Mouse (Mus musculus): Measurements from ENCODE around the gene Rnft2. TPM values are rescaled to one million over a fixed set of nuclear protein-coding genes. Genes with fewer than 3 reads are reported as not detected.

Rnft2 gene
- total and polyA plus RNA-seq, 3 experiments, result 0.42 to 0.71 TPM; not detected in 1

- DNase-seq (ENCODE audit: low read depth, low spot score), result no peak
- Histone ChIP-seq H3K9me3 (replicated peaks; ENCODE audit: insufficient read depth, low read length) (no peaks in the 10 kb centered on the region), H3K27me3 (ENCODE audit: control insufficient read depth in 1 of 2, insufficient read depth in 2 of 2, low read length in 2 of 2) (no peaks in the 10 kb centered on the region), H3K9ac (ENCODE audit: control insufficient read depth, low read depth, low read length, poor library complexity, severe bottlenecking) (no peak overlapping the region), H3K79me2 (ENCODE audit: control insufficient read depth, insufficient read depth, low read length, poor library complexity) (peaks cover 11% of the 10 kb centered on the region), H3K27ac (ENCODE audit: control insufficient read depth, low read depth, low read length) (no peak overlapping the region), H3K4me3 (ENCODE audit: control insufficient read depth in 1 of 2, insufficient read depth in 1 of 2, low read depth in 2 of 2, low read length in 2 of 2) (no peak overlapping the region), H3K36me3 (ENCODE audit: control insufficient read depth in 1 of 2, insufficient read depth in 2 of 2, low read length in 2 of 2) (no peaks in the 10 kb centered on the region; a peak in 1 of 4 replicates), H3K4me1 (ENCODE audit: control insufficient read depth in 1 of 2, insufficient read depth in 2 of 2, low read length in 2 of 2) (no peaks in the 10 kb centered on the region)
- TF ChIP-seq TCF12 (IDR thresholded peaks at IDR 0.05; ENCODE audit: low read depth, low read length) (no peak), RCOR1 (IDR thresholded peaks at IDR 0.05; ENCODE audit: low read depth, low read length) (no peak), SMC3 (IDR thresholded peaks at IDR 0.05; ENCODE audit: low read depth, low read length) (no peak), E2F4 (IDR thresholded peaks at IDR 0.05; ENCODE audit: borderline replicate concordance, low read depth, low read length) (no peak), GABPA (IDR thresholded peaks at IDR 0.05; ENCODE audit: low read depth, low read length) (no peak), CHD2 (IDR thresholded peaks at IDR 0.05; ENCODE audit: low read length) (no peak), RAD21 (IDR thresholded peaks at IDR 0.05; ENCODE audit: low read depth, low read length) (no peak), POLR2A (IDR thresholded peaks at IDR 0.05; ENCODE audit: control insufficient read depth in 1 of 2, insufficient read depth in 1 of 2, low read depth in 1 of 2, low read length in 2 of 2, poor library complexity in 1 of 2) (no peak), CTCF (IDR thresholded peaks at IDR 0.05 in 2 of 3, conservative IDR thresholded peaks at IDR 0.05 in 1 of 3; ENCODE audit: control insufficient read depth in 1 of 3, insufficient read depth in 1 of 3, low read depth in 2 of 3, low read length in 3 of 3, poor library complexity in 1 of 3, severe bottlenecking in 1 of 3) (no peak), ZC3H11A (IDR thresholded peaks at IDR 0.05; ENCODE audit: low read depth, low read length) (no peak), TAL1 (IDR thresholded peaks at IDR 0.05; ENCODE audit: low read length) (no peak)
Observed at GRCm38 (mm10) chr5:118142471-118142870, 102.4 kb downstream of the Rnft2 start.

Other genes with a start within 250 kb of the Rnft2 start
- gene Tesc, start 217.4 kb downstream of the Rnft2 start, total RNA-seq (2012; rRNA removed), result not detected in 2 replicates
- gene Tesc, start 217.4 kb downstream of the Rnft2 start, polyA plus RNA-seq (2012; ENCODE audit: insufficient read depth in 1 of 2, insufficient read length in 2 of 2, low read depth in 1 of 2, low replicate concordance in 2 of 2, missing spikeins in 1 of 2), result under 1 TPM in 1 of 2 experiments, not detected in 1; 0.07 TPM
- gene Fbxw8, start 89.7 kb downstream of the Rnft2 start, total RNA-seq (2012; rRNA removed), result 44.9 and 49.9 TPM in 2 replicates
- 10 to 100 TPM; 52.5 to 57.4 TPM for gene Fbxw8, start 89.7 kb downstream of the Rnft2 start, polyA plus RNA-seq (2012; ENCODE audit: insufficient read depth in 1 of 2, insufficient read length in 2 of 2, low read depth in 1 of 2, low replicate concordance in 2 of 2, missing spikeins in 1 of 2)
- not detected in 2 replicates for gene Hrk, start 80.5 kb downstream of the Rnft2 start, total RNA-seq (2012; rRNA removed)
- gene Hrk, start 80.5 kb downstream of the Rnft2 start, polyA plus RNA-seq (2012; ENCODE audit: insufficient read depth in 1 of 2, insufficient read length in 2 of 2, low read depth in 1 of 2, low replicate concordance in 2 of 2, missing spikeins in 1 of 2), result not detected
- gene 2410131K14Rik, start 111 bp upstream of the Rnft2 start, total RNA-seq (2012; rRNA removed), result 4.0 TPM in 2 replicates
- 1 to 10 TPM in 1 of 2 experiments, not detected in 1; 4.3 TPM for gene 2410131K14Rik, start 111 bp upstream of the Rnft2 start, polyA plus RNA-seq (2012; ENCODE audit: insufficient read depth in 1 of 2, insufficient read length in 2 of 2, low read depth in 1 of 2, low replicate concordance in 2 of 2, missing spikeins in 1 of 2)